In genomic region chr10:111166057-111166841, GRCm38 (mm10) we compare ENCODE assay signal across 8 mouse cellular contexts. TPM values are rescaled to one million over a fixed set of nuclear protein-coding genes. Genes with fewer than 3 reads are reported as not detected.
DNase-seq lines count a peak whose midpoint lies in the region; ATAC-seq and TF ChIP-seq lines count a peak whose summit lies in the region.

No protein-coding gene starts in this region.

- TF ChIP-seq CTCF in bone marrow macrophage, adult 2 months (IDR thresholded peaks at IDR 0.05; ENCODE audit: low read depth, low read length) = no peak

- H3K4me3 ChIP-seq in kidney, embryonic 14.5 days (ENCODE audit: low read length) = peak overlapping the region; percentile 97
- peak overlapping the region; percentile 98 for H3K4me3 ChIP-seq in bone marrow macrophage, adult 2 months (ENCODE audit: insufficient read depth, low read length)
- H3K4me3 ChIP-seq in hindbrain, embryonic 14.5 days (replicated peaks; ENCODE audit: low read length) = peak overlapping the region; percentile 100
- peak overlapping the region; percentile 95 for H3K4me3 ChIP-seq in midbrain, embryonic 13.5 days (replicated peaks)

- H3K27ac ChIP-seq in kidney, embryonic 14.5 days (ENCODE audit: low read depth, low read length) = no peak overlapping the region
- peak overlapping the region; percentile 96 for H3K27ac ChIP-seq in bone marrow macrophage, adult 2 months (ENCODE audit: insufficient read depth, low read depth, low read length)
- H3K27ac ChIP-seq in hindbrain, embryonic 14.5 days = 0 out of 2 replicates have a peak overlapping the region, but pooled peaks have one; percentile 94
- H3K27ac ChIP-seq in midbrain, embryonic 13.5 days = no peak overlapping the region

- no peaks in the 10 kb centered on the region for H3K27me3 ChIP-seq in kidney, embryonic 14.5 days (ENCODE audit: control insufficient read depth, insufficient read depth, low read length)
- no peaks in the 10 kb centered on the region for H3K27me3 ChIP-seq in hindbrain, embryonic 14.5 days (ENCODE audit: control insufficient read depth, insufficient read depth, low read length)
- H3K27me3 ChIP-seq in midbrain, embryonic 13.5 days = no peaks in the 10 kb centered on the region

- no peaks in the 10 kb centered on the region for H3K36me3 ChIP-seq in kidney, embryonic 14.5 days (ENCODE audit: control insufficient read depth, insufficient read depth, low read length)
- no peaks in the 10 kb centered on the region for H3K36me3 ChIP-seq in hindbrain, embryonic 14.5 days (replicated peaks; ENCODE audit: control insufficient read depth, insufficient read depth)
- no peaks in the 10 kb centered on the region for H3K36me3 ChIP-seq in midbrain, embryonic 13.5 days

- peak overlapping the region; percentile 28; the same call in 1 of the 2 replicates for H3K9ac ChIP-seq in kidney, embryonic 14.5 days (ENCODE audit: low read depth, low read length)
- peak overlapping the region; percentile 98 for H3K9ac ChIP-seq in hindbrain, embryonic 14.5 days
- H3K9ac ChIP-seq in midbrain, embryonic 13.5 days (replicated peaks) = peak overlapping the region; percentile 96; the same call in 1 of the 2 replicates

- TF ChIP-seq POLR2A in bone marrow macrophage, adult 2 months (IDR thresholded peaks at IDR 0.05; ENCODE audit: borderline replicate concordance, low read depth, low read length) = no peak

- no peak for ATAC-seq in kidney, embryonic 14.5 days (ENCODE audit: low FRiP score, low TSS enrichment)
- ATAC-seq in hindbrain, embryonic 14.5 days (ENCODE audit: low FRiP score) = no peak
- ATAC-seq in midbrain, embryonic 13.5 days = no peak
- no peak for ATAC-seq in inflammation-experienced regulatory T-cells, adult 6 months

- H3K9me3 ChIP-seq in kidney, embryonic 14.5 days (ENCODE audit: control insufficient read depth, low read length) = no peaks in the 10 kb centered on the region
- H3K9me3 ChIP-seq in hindbrain, embryonic 14.5 days (ENCODE audit: control insufficient read depth, low read length) = no peaks in the 10 kb centered on the region
- H3K9me3 ChIP-seq in midbrain, embryonic 13.5 days = no peaks in the 10 kb centered on the region

- no peak for DNase-seq in kidney, postnatal 36 days
- DNase-seq in hindbrain, embryonic 14.5 days (ENCODE audit: low spot score) = no peak
- no peak for DNase-seq in natural killer cell, adult 2 months (ENCODE audit: low spot score in 2 of 2)
- no peak for DNase-seq in T-cell, adult 2 months (ENCODE audit: low spot score)

- peak overlapping the region; percentile 88 for H3K4me2 ChIP-seq in kidney, embryonic 14.5 days (replicated peaks; ENCODE audit: low read depth, low read length)
- peak overlapping the region; percentile 79 for H3K4me2 ChIP-seq in hindbrain, embryonic 14.5 days (replicated peaks)
- H3K4me2 ChIP-seq in midbrain, embryonic 13.5 days (replicated peaks) = peak overlapping the region; percentile 65

- WGBS in kidney, embryonic 14.5 days = 22% methylated on average over 4 of the region's 4 CpGs
- 44% methylated on average over 4 of the region's 4 CpGs for WGBS in hindbrain, embryonic 14.5 days
- 37% methylated on average over 4 of the region's 4 CpGs for WGBS in midbrain, embryonic 13.5 days

- H3K4me1 ChIP-seq in kidney, embryonic 14.5 days (ENCODE audit: control insufficient read depth, insufficient read depth, low read length) = 0 out of 2 replicates have a peak, but pooled peaks cover 4% of the 10 kb centered on the region
- peaks cover 36% of the 10 kb centered on the region for H3K4me1 ChIP-seq in bone marrow macrophage, adult 2 months (ENCODE audit: control insufficient read depth, insufficient read depth, low read length)
- peaks cover 16% of the 10 kb centered on the region for H3K4me1 ChIP-seq in hindbrain, embryonic 14.5 days (replicated peaks; ENCODE audit: control insufficient read depth, insufficient read depth, low read length)
- peaks cover 17% of the 10 kb centered on the region for H3K4me1 ChIP-seq in midbrain, embryonic 13.5 days (replicated peaks)

RNA-seq across cellular contexts. Expression of gene Osbpl8, which starts 1.7 kb away (rescaled TPM):
- 5.5 and 9.6 TPM in 2 replicates for polyA plus RNA-seq in kidney, embryonic 14.5 days (2014; fragmentation: Nextera tagmentation; extraction: Ambion mirVana)
- polyA plus RNA-seq in bone marrow macrophage, adult 2 months (2012; ENCODE audit: insufficient read depth, insufficient read length, missing spikeins) = 155 and 166 TPM in 2 replicates
- polyA plus RNA-seq in hindbrain, embryonic 14.5 days (2014; fragmentation: Nextera tagmentation; extraction: Ambion mirVana) = 15.9 and 20.6 TPM in 2 replicates
- polyA plus RNA-seq in midbrain, embryonic 13.5 days (2015; fragmentation: Nextera tagmentation; extraction: Ambion mirVana) = 18.5 and 18.9 TPM in 2 replicates
- 10 to 100 TPM; 13.7 to 16.3 (median 15.3) TPM for polyA plus RNA-seq in inflammation-experienced regulatory T-cells, adult 6 months (2017; shearing (Covaris generic))

Comparison
In these comparisons a context has a peak if more than half of its experiments do, and no peak if none do; other contexts are left out.
1. H3K27ac ChIP-seq: peak in bone marrow macrophage, adult 2 months (single experiment) and hindbrain, embryonic 14.5 days (single experiment); none in kidney, embryonic 14.5 days (single experiment) and midbrain, embryonic 13.5 days (single experiment).
2. H3K9ac ChIP-seq: peak in every context shown above with its lines; median percentile 98 in hindbrain, embryonic 14.5 days; 96 in midbrain, embryonic 13.5 days; 28 in kidney, embryonic 14.5 days.
3. Peak in every context shown above with its lines, with median percentiles within 50 percentile points of each other: H3K4me2 ChIP-seq and H3K4me3 ChIP-seq.